8 mouse cellular contexts compared by ENCODE assay signal in genomic region chr11:3151358-3151757, GRCm38 (mm10). TPM values are rescaled to one million over a fixed set of nuclear protein-coding genes. Genes with fewer than 3 reads are reported as not detected.
DNase-seq lines count a peak whose midpoint lies in the region; ATAC-seq lines count a peak whose summit lies in the region.
"Not testable (repeated sequence)": the region's sequence is repeated elsewhere in the genome, so short reads cannot be mapped to it uniquely, and the experiment has no call there.

No protein-coding gene starts in this region.

- H3K4me2 ChIP-seq in embryonic facial prominence, embryonic 13.5 days; hindbrain, embryonic 16.5 days (ENCODE audit: low read length); lung, embryonic 15.5 days; midbrain, embryonic 15.5 days: not testable (repeated sequence)

- 96% methylated on average over 4 of the region's 4 CpGs for WGBS in embryonic facial prominence, embryonic 13.5 days
- WGBS in hindbrain, embryonic 16.5 days, result 92% methylated on average over 4 of the region's 4 CpGs
- WGBS in lung, embryonic 15.5 days, result 94% methylated on average over 4 of the region's 4 CpGs
- 91% methylated on average over 4 of the region's 4 CpGs for WGBS in midbrain, embryonic 15.5 days

- not testable (repeated sequence) for H3K27me3 ChIP-seq in embryonic facial prominence, embryonic 13.5 days; hindbrain, embryonic 16.5 days (replicated peaks; ENCODE audit: control insufficient read depth, insufficient read depth, low read length); lung, embryonic 15.5 days; midbrain, embryonic 15.5 days (replicated peaks)

- DNase-seq in CD4-positive, CD25-positive, alpha-beta regulatory T cell, adult 2 months (ENCODE audit: low read depth, low spot score), result peak; percentile 20
- DNase-seq in heart, adult 11 months, result peak; percentile 97
- peak; percentile 32 for DNase-seq in kidney, postnatal 10 days
- peak; percentile 72 for DNase-seq in testis, postnatal 10 days (ENCODE audit: low spot score)

- H3K9ac ChIP-seq in embryonic facial prominence, embryonic 13.5 days; hindbrain, embryonic 16.5 days (ENCODE audit: low read depth, low read length); lung, embryonic 15.5 days; midbrain, embryonic 15.5 days: not testable (repeated sequence)

- peaks cover 13% of the 10 kb centered on the region for H3K9me3 ChIP-seq in embryonic facial prominence, embryonic 13.5 days
- H3K9me3 ChIP-seq in hindbrain, embryonic 16.5 days (ENCODE audit: control insufficient read depth, low read length); lung, embryonic 15.5 days: not testable (repeated sequence)
- peaks cover 10% of the 10 kb centered on the region for H3K9me3 ChIP-seq in midbrain, embryonic 15.5 days

- ATAC-seq in embryonic facial prominence, embryonic 13.5 days (ENCODE audit: insufficient number of reproducible peaks, insufficient read depth, low FRiP score, low TSS enrichment, low read depth), result 0 out of 2 replicates have a peak, but pooled peaks have one; percentile 22
- peak; percentile 50; the same call in 1 of the 2 replicates for ATAC-seq in hindbrain, embryonic 16.5 days
- 0 out of 2 replicates have a peak, but pooled peaks have one; percentile 23 for ATAC-seq in lung, embryonic 15.5 days (ENCODE audit: borderline replicate concordance, extremely low read depth, low FRiP score, low TSS enrichment)
- peak; percentile 35; the same call in 1 of the 2 replicates for ATAC-seq in midbrain, embryonic 15.5 days (replicated peaks)

- peaks cover 20% of the 10 kb centered on the region for H3K36me3 ChIP-seq in embryonic facial prominence, embryonic 13.5 days
- H3K36me3 ChIP-seq in hindbrain, embryonic 16.5 days (ENCODE audit: control insufficient read depth, insufficient read depth, low read length); lung, embryonic 15.5 days; midbrain, embryonic 15.5 days (replicated peaks): not testable (repeated sequence)

- H3K4me3 ChIP-seq in embryonic facial prominence, embryonic 13.5 days; hindbrain, embryonic 16.5 days (ENCODE audit: low read length); lung, embryonic 15.5 days; midbrain, embryonic 15.5 days: not testable (repeated sequence)

- H3K4me1 ChIP-seq in embryonic facial prominence, embryonic 13.5 days; hindbrain, embryonic 16.5 days (ENCODE audit: control insufficient read depth, insufficient read depth, low read depth, low read length); lung, embryonic 15.5 days; midbrain, embryonic 15.5 days: not testable (repeated sequence)

- H3K27ac ChIP-seq in embryonic facial prominence, embryonic 13.5 days; hindbrain, embryonic 16.5 days (ENCODE audit: low read depth, low read length); lung, embryonic 15.5 days; midbrain, embryonic 15.5 days: not testable (repeated sequence)

RNA-seq across cellular contexts. Expression of gene Sfi1, which starts 41.9 kb away (rescaled TPM):
- 17.2 and 19.3 TPM in 2 replicates for polyA plus RNA-seq in embryonic facial prominence, embryonic 13.5 days (2015; fragmentation: Nextera tagmentation; extraction: Ambion mirVana)
- 14.3 and 16.4 TPM in 2 replicates for polyA plus RNA-seq in hindbrain, embryonic 16.5 days (2015; fragmentation: Nextera tagmentation; extraction: Ambion mirVana)
- 11.3 and 12.8 TPM in 2 replicates for polyA plus RNA-seq in lung, embryonic 15.5 days (2015; fragmentation: Nextera tagmentation; extraction: Ambion mirVana)
- 15.5 and 20.6 TPM in 2 replicates for polyA plus RNA-seq in midbrain, embryonic 15.5 days (2015; fragmentation: Nextera tagmentation; extraction: Ambion mirVana)

RNA-seq across cellular contexts. Expression of gene Eif4enif1, which starts 50.8 kb away (rescaled TPM):
- 59.4 and 70.6 TPM in 2 replicates for polyA plus RNA-seq in embryonic facial prominence, embryonic 13.5 days (2015; fragmentation: Nextera tagmentation; extraction: Ambion mirVana)
- 36.8 and 48.0 TPM in 2 replicates for polyA plus RNA-seq in hindbrain, embryonic 16.5 days (2015; fragmentation: Nextera tagmentation; extraction: Ambion mirVana)
- 48.2 and 49.3 TPM in 2 replicates for polyA plus RNA-seq in lung, embryonic 15.5 days (2015; fragmentation: Nextera tagmentation; extraction: Ambion mirVana)
- 63.7 and 66.0 TPM in 2 replicates for polyA plus RNA-seq in midbrain, embryonic 15.5 days (2015; fragmentation: Nextera tagmentation; extraction: Ambion mirVana)

Comparison
In these comparisons a context has a peak if more than half of its experiments do, and no peak if none do; other contexts are left out.
1. DNase-seq: peak in every context shown above with its lines; median percentile 97 in heart, adult 11 months; 72 in testis, postnatal 10 days; 32 in kidney, postnatal 10 days; 20 in CD4-positive, CD25-positive, alpha-beta regulatory T cell, adult 2 months.